Comparison of ENCODE assay signal across 8 mouse cellular contexts in the genomic region with DNA sequence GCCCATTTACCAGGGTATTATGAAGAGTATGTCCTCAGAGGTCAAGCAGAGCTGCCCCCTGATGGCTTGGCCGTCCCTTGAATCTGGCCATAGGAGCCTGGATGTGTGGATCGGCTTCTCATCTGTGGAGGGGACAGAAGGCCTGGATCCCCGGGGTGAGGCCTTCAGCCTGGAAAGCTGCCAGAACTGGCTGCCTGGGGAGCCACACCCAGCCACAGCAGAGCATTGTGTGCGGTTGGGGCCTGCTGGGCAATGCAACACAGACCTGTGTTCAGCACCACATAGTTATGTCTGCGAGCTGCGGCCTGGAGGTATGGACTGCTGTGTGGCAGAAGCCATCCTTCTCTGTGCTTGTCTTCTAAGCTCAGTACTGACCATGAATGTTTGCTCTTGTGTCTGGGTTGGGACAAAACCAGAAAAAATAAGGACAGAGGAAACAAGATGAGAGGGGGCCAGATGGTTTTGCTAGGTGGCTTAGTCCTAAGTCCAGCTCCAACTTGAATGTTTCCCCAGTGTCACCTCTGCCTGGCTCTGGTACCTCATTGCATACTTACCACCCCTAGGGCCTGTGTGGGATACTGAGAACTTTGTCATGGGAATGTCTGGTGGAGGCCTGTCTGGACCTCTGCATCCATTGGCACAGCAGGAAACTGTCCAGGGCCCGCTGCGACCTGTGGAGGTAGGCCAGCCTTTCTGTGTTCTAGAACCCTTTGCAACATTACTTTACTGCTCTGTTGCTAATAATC. TPM values are rescaled to one million over a fixed set of nuclear protein-coding genes. Genes with fewer than 3 reads are reported as not detected.
DNase-seq lines count a peak whose midpoint lies in the region; ATAC-seq and TF ChIP-seq lines count a peak whose summit lies in the region.

No protein-coding gene starts in this region.

- H3K9me3 ChIP-seq in hindbrain, embryonic 12.5 days (replicated peaks): no peaks in the 10 kb centered on the region
- no peaks in the 10 kb centered on the region for H3K9me3 ChIP-seq in hindbrain, embryonic 10.5 days
- no peaks in the 10 kb centered on the region for H3K9me3 ChIP-seq in forebrain, postnatal 0 days (ENCODE audit: low read length)

- intact Hi-C loops in heart, postnatal 10 days (cut with DNase I): no loop called here

- no peak for TF ChIP-seq CTCF in forebrain, postnatal 0 days (IDR thresholded peaks at IDR 0.05; ENCODE audit: low read depth)

- H3K4me2 ChIP-seq in hindbrain, embryonic 12.5 days (replicated peaks): no peak overlapping the region
- H3K4me2 ChIP-seq in forebrain, postnatal 0 days (ENCODE audit: low read depth): no peak overlapping the region

- H3K9ac ChIP-seq in hindbrain, embryonic 12.5 days: 0 out of 2 replicates have a peak overlapping the region, but pooled peaks have one; percentile 27
- no peak overlapping the region for H3K9ac ChIP-seq in forebrain, postnatal 0 days

- ATAC-seq in hindbrain, embryonic 12.5 days (ENCODE audit: low FRiP score): no peak
- ATAC-seq in forebrain, postnatal 0 days: no peak

- DNase-seq in hindbrain, embryonic 10.5 days (ENCODE audit: low spot score): no peak
- DNase-seq in ZHBTc4 (ENCODE audit: low read depth, low spot score): peak; percentile 80
- DNase-seq in heart, postnatal 10 days: peak; percentile 52 to 60
- peak; percentile 57 for DNase-seq in lung, postnatal 25 days (ENCODE audit: low spot score)
- DNase-seq in frontal cortex, postnatal 14 days (ENCODE audit: low spot score in 2 of 2): no peak
- no peak for DNase-seq in yolk sac, embryonic 10.5 days (ENCODE audit: low spot score)
- DNase-seq in forebrain, postnatal 0 days: no peak

- no peak overlapping the region for H3K4me3 ChIP-seq in hindbrain, embryonic 12.5 days
- no peak overlapping the region for H3K4me3 ChIP-seq in hindbrain, embryonic 10.5 days
- no peak overlapping the region for H3K4me3 ChIP-seq in forebrain, postnatal 0 days (ENCODE audit: low read depth, low read length)

- 80% methylated on average over 8 of the region's 8 CpGs for WGBS in hindbrain, embryonic 12.5 days
- 83% methylated on average over 8 of the region's 8 CpGs for WGBS in hindbrain, embryonic 10.5 days
- 65% methylated on average over 8 of the region's 8 CpGs for WGBS in forebrain, postnatal 0 days

- H3K4me1 ChIP-seq in hindbrain, embryonic 12.5 days: peaks cover 5% of the 10 kb centered on the region
- no peaks in the 10 kb centered on the region for H3K4me1 ChIP-seq in hindbrain, embryonic 10.5 days (replicated peaks)
- no peaks in the 10 kb centered on the region for H3K4me1 ChIP-seq in forebrain, postnatal 0 days (ENCODE audit: insufficient read depth)

- H3K27me3 ChIP-seq in hindbrain, embryonic 12.5 days: no peaks in the 10 kb centered on the region
- H3K27me3 ChIP-seq in hindbrain, embryonic 10.5 days (ENCODE audit: insufficient read depth, poor library complexity, severe bottlenecking): no peaks in the 10 kb centered on the region
- H3K27me3 ChIP-seq in forebrain, postnatal 0 days (ENCODE audit: insufficient read depth, low read length): no peaks in the 10 kb centered on the region

- H3K27ac ChIP-seq in hindbrain, embryonic 12.5 days: peak overlapping the region; percentile 18; the same call in 1 of the 2 replicates
- no peak overlapping the region for H3K27ac ChIP-seq in hindbrain, embryonic 10.5 days
- H3K27ac ChIP-seq in forebrain, postnatal 0 days (ENCODE audit: low read depth, low read length): no peak overlapping the region

- peaks cover 69% of the 10 kb centered on the region for H3K36me3 ChIP-seq in hindbrain, embryonic 12.5 days
- H3K36me3 ChIP-seq in hindbrain, embryonic 10.5 days: peaks cover 85% of the 10 kb centered on the region
- H3K36me3 ChIP-seq in forebrain, postnatal 0 days (ENCODE audit: insufficient read depth): peaks cover 79% of the 10 kb centered on the region

RNA-seq across cellular contexts. Expression of gene Pkd1, which starts 17.6 kb away (rescaled TPM):
- 20.5 and 25.5 TPM in 2 replicates for polyA plus RNA-seq in hindbrain, embryonic 12.5 days (2016; fragmentation: Nextera tagmentation; extraction: Ambion mirVana)
- 11.9 and 21.7 TPM in 2 replicates for polyA plus RNA-seq in hindbrain, embryonic 10.5 days (2016; fragmentation: Nextera tagmentation; extraction: Ambion mirVana)
- 10 to 100 TPM; 60.1 to 72.2 TPM for total RNA-seq in heart, postnatal 10 days (2021)
- total RNA-seq in forebrain, postnatal 0 days (2014; rRNA removed): 48.9 and 58.8 TPM in 2 replicates
- polyA plus RNA-seq in forebrain, postnatal 0 days (2015; fragmentation: Nextera tagmentation; extraction: Ambion mirVana): 4.9 and 8.9 TPM in 2 replicates

RNA-seq across cellular contexts. Expression of gene Rab26, which starts 33.2 kb away (rescaled TPM):
- polyA plus RNA-seq in hindbrain, embryonic 12.5 days (2016; fragmentation: Nextera tagmentation; extraction: Ambion mirVana): 2.1 and 2.8 TPM in 2 replicates
- polyA plus RNA-seq in hindbrain, embryonic 10.5 days (2016; fragmentation: Nextera tagmentation; extraction: Ambion mirVana): 1.8 and 3.0 TPM in 2 replicates
- under 1 TPM; 0.32 to 0.45 TPM for total RNA-seq in heart, postnatal 10 days (2021)
- total RNA-seq in forebrain, postnatal 0 days (2014; rRNA removed): 5.0 and 7.1 TPM in 2 replicates
- 10.1 and 12.4 TPM in 2 replicates for polyA plus RNA-seq in forebrain, postnatal 0 days (2015; fragmentation: Nextera tagmentation; extraction: Ambion mirVana)

RNA-seq across cellular contexts. Expression of gene Traf7, which starts 39.5 kb away (rescaled TPM):
- polyA plus RNA-seq in hindbrain, embryonic 12.5 days (2016; fragmentation: Nextera tagmentation; extraction: Ambion mirVana): 86.5 and 87.0 TPM in 2 replicates
- polyA plus RNA-seq in hindbrain, embryonic 10.5 days (2016; fragmentation: Nextera tagmentation; extraction: Ambion mirVana): 93.6 and 96.4 TPM in 2 replicates
- total RNA-seq in heart, postnatal 10 days (2021): 10 to 100 TPM; 75.9 to 77.9 TPM
- total RNA-seq in forebrain, postnatal 0 days (2014; rRNA removed): 145 and 168 TPM in 2 replicates
- 81.4 and 82.0 TPM in 2 replicates for polyA plus RNA-seq in forebrain, postnatal 0 days (2015; fragmentation: Nextera tagmentation; extraction: Ambion mirVana)

Comparison
In these comparisons a context has a peak if more than half of its experiments do, and no peak if none do; other contexts are left out.
1. DNase-seq: peak in ZHBTc4 (single experiment), heart, postnatal 10 days (2 of 2) and lung, postnatal 25 days (single experiment); none in hindbrain, embryonic 10.5 days (single experiment), frontal cortex, postnatal 14 days (0 of 2), yolk sac, embryonic 10.5 days (single experiment) and forebrain, postnatal 0 days (single experiment).